Mouse (Mus musculus) liver, adult (tissue): ENCODE results near the gene Zfp704.

ENCODE experiments used
- GATA4 ChIP-seq: IDR thresholded peaks from 2 replicates; pipeline ENCODE4 v1.6.1; 2014; ENCODE audit warnings: mild to moderate bottlenecking, low read length; ENCODE audit not compliant: insufficient replicate concordance

Gene Zfp704

GRCm38 (mm10) chr3:9518936-9519335 is 90.9 kb downstream of the Zfp704 start:
- TF ChIP-seq GATA4: no peak

DNA sequence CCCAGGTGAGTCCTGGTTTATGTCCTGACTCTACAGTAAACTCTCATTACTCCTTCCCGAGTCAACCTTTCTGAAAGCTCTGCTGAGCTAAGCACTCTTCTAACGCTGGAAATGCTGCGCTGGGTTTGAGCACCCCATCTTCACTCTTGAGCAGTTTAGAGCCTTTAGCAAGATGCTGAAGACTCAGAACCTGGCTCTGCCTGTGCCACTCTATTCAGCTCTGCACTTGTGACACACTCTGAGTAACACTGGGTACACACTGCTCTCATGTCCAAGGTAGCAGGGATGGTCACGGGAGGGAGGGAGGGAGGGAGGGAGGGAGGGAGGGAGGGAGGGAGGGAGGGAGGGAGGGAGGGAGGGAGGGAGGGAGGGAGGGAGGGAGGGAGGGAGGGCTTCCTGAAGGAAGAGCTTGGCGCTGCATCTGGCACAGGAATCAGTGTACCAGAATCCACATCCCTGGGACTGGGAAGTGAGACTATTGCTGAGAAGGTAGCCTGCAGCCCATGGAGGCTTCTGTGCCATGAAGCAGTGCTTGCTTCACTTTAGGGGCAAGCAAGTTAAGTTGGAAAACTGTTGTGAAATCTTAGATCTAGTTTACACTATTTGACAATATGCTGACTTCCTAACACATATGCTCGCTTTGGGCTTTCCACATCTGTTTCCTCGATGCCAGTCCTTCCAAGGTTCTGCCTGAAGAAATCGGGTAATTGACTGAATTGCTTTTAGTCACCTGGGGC is 93.6 kb downstream of the Zfp704 start:
- TF ChIP-seq GATA4: no peak

DNA sequence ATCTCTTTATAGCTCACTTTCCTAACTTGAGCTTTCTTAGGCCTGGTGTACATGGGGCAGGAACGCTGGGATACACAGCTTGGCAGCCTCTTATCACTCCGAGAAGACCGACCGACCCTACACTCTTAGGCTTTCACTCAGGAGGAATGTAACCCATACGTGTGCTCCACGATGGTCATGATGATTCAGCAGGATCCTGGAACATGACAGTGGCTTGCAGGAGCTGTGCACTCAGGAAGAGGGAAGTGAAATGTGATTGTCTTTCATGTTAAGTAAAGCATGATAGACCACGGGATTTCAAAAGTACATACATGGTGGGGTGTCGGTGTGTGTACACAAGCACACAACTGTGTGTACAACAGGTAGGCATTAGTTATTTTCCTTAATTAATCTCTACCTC is 94.4 kb downstream of the Zfp704 start:
- TF ChIP-seq GATA4: no peak

GRCm38 (mm10) chr3:9513703-9514110 is 96.2 kb downstream of the Zfp704 start:
- TF ChIP-seq GATA4: no peak

DNA sequence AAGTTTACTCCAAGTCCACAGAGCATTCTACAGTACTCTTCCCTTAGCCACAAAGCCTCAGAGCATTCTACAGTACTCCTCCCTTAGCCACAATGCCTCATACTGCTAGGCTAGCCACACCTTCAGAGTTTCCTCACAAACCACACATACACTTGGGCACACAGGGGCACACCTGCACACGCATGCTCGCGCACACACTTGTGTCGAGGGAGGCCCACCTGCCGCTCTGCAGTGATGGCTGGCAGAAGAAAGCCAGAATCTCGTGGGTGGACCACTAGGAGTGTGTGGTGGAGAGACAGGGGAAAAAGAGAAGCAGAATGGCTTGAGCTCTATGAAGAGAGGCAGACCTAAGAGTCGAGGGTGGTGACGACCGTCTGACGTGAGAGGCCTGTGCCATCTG is 97.7 kb downstream of the Zfp704 start:
- TF ChIP-seq GATA4: no peak

DNA sequence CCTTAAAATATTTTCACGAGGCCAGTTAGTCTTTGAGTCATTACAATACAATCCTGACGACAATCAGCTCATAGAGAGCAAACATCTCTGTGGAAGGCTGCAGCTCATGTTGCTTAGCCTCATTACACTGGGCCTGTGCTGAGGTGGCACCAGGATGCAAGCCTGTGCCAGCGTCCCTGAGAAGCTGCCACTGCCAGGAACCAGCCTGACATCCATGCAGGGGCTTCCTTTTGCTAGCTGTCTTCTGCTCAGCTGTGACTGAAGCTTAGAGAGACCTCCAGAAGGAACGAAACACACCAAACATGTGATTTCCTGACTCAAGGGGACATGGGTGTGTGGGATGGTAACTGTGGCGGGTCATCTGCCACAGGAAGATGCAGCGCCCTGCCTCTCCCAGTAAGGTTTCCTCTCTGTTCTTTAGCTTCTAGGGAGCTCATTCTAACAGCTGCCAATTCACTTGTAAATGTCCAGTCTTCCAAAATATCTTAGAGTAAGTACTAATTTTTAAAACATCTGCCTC is 104.1 kb downstream of the Zfp704 start:
- no peak for TF ChIP-seq GATA4

DNA sequence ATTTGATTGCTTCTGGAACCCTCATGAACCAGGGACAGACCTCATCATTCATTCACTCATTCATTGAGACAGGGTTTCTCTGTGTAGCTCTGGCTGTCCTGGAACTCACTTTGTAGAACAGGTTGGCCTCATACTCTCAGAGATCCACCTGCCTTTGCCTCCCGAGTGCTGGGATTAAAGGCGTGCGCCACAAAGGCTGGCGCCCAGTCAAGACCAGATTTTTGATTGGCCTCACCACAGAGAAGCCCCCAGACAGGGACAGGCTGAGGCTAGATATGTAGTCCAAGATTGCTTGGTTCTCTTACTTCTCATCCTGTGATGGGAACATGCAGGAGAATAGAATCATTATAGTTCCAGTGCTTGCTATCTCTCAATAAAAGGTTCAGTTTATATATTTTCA is 105.5 kb downstream of the Zfp704 start:
- no peak for TF ChIP-seq GATA4

DNA sequence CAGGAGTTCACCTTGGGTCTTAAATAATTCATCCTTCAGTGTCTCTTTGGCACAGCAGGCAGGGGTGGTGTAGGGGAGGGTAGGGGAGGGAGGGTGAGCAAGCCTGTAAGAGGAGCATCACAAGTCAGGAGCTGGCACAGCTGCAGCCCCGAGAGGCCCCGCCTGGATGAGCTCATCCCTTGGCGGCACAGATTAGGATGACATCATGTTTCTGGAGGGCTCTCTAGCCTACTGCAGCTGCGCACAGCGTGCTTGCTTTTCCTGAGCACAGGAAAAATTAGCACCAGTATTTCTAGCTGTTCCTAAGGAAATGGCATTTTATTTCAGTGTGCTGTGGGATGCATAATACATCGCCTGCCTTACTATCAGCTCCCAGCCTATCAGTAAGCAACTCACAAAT is 109.2 kb downstream of the Zfp704 start:
- TF ChIP-seq GATA4: no peak

GRCm38 (mm10) chr3:9499994-9500553 is 109.8 kb downstream of the Zfp704 start:
- TF ChIP-seq GATA4: no peak

DNA sequence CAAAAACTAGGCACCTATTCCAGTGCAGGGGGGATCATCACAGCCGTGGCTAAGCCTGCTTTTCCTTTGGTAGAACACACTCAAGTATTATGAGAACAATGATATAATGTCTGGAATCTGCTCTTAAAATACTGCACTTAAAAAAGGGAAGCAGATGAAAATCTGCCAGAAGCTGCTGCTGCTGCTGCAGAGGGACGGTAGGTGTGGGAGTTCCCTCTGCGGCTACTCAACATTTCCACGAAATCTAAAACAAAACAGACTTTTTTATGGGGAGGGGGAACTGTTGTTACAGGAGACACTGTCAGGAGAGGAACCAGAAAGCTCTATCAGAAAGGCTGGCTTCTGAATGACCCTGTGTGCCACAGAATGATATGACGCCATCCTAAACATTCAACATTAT is 110.4 kb downstream of the Zfp704 start:
- no peak for TF ChIP-seq GATA4

GRCm38 (mm10) chr3:9497260-9497659 is 112.6 kb downstream of the Zfp704 start:
- no peak for TF ChIP-seq GATA4

DNA sequence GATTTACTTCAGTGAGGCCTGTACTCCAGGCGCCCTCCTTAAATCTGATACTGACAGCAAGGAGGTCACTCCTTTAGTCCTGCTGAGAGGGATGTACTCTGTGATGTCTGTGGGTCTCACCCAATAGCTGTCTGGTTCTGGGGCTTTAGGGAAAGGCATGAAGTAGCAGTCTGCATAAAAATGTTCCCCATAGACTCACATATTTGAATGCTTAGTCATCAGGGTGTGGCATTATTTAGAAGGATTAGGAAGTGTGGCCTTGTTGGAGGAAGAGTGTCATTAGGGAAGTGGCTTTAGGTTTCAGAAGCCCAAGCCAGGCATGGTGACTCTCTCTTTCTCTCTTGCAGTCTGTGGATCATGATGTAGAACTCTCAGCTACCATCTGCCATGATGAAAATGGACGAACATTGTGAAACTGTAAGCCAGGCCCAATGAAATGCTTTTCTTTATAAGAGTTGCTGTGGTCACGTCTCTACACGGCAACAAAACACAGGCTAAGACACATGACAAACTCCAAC is 118.1 kb downstream of the Zfp704 start:
- TF ChIP-seq GATA4: no peak

- no peak for TF ChIP-seq GATA4
These were observed 122.2 kb downstream of the Zfp704 start for GRCm38 (mm10) chr3:9487644-9488043.

- no peak for TF ChIP-seq GATA4
These were observed 124.4 kb downstream of the Zfp704 start for GRCm38 (mm10) chr3:9485506-9485905.

GRCm38 (mm10) chr3:9481956-9482355 is 127.9 kb downstream of the Zfp704 start:
- no peak for TF ChIP-seq GATA4

GRCm38 (mm10) chr3:9481358-9481757 is 128.5 kb downstream of the Zfp704 start:
- no peak for TF ChIP-seq GATA4
